Mouse (Mus musculus) lung, adult 2 months (tissue): Measurements from ENCODE around the gene Ncam1.

Experiments
- CTCF ChIP-seq: fragments of 200-500 bp; IDR thresholded peaks from 2 replicates; pipeline ENCODE4 v1.5.1; 2011; ENCODE audit warnings: mild to moderate bottlenecking, low read length, control low read depth; ENCODE audit not compliant: insufficient read depth
- POLR2A ChIP-seq: fragments of 200-500 bp; IDR thresholded peaks from 2 replicates; pipeline ENCODE4 v1.6.1; 2011; ENCODE audit warnings: low read depth, mild to moderate bottlenecking, control low read depth, low read length, borderline replicate concordance; ENCODE audit errors: extremely low read depth

- TF ChIP-seq CTCF (no peak), POLR2A (no peak)
These were observed 288.1 kb downstream of the Ncam1 start for GRCm38 (mm10) chr9:49510666-49511065.
